Mouse (Mus musculus): ENCODE measurements around the gene Cdkl4. TPM values are rescaled to one million over a fixed set of nuclear protein-coding genes. Genes with fewer than 3 reads are reported as not detected.

The Cdkl4 gene
- polyA plus RNA-seq, 1 experiment from 2014 or later, result 7.3 TPM

- ATAC-seq (ENCODE audit: insufficient read depth, low FRiP score, low TSS enrichment), result no peak
- no peak overlapping the region for H3K4me3 ChIP-seq (ENCODE audit: low read depth, low read length)
- no peaks in the 10 kb centered on the region for H3K36me3 ChIP-seq (ENCODE audit: control insufficient read depth, insufficient read depth, low read length)
- H3K27me3 ChIP-seq (ENCODE audit: control insufficient read depth, insufficient read depth, low read length), result no peaks in the 10 kb centered on the region
- DNase-seq (ENCODE audit: low spot score), result no peak
- H3K9me3 ChIP-seq (ENCODE audit: control insufficient read depth, low read length), result no peaks in the 10 kb centered on the region
- no peak overlapping the region for H3K27ac ChIP-seq (ENCODE audit: low read depth, low read length)
- 90% methylated on average over 9 of the region's 9 CpGs for WGBS
- H3K4me2 ChIP-seq (ENCODE audit: low read depth), result no peak overlapping the region
- no peak overlapping the region for H3K9ac ChIP-seq (ENCODE audit: low read length)
- H3K4me1 ChIP-seq (ENCODE audit: control insufficient read depth, insufficient read depth, low read length), result no peaks in the 10 kb centered on the region
Measured at GRCm38 (mm10) chr17:80515956-80516355, 61.7 kb downstream of the Cdkl4 start.

GRCm38 (mm10) chr17:80515513-80515912 is 62.1 kb downstream of the Cdkl4 start:
- Histone ChIP-seq H3K9me3 (ENCODE audit: control insufficient read depth, low read length) (no peaks in the 10 kb centered on the region), H3K27me3 (ENCODE audit: control insufficient read depth, insufficient read depth, low read length) (no peaks in the 10 kb centered on the region), H3K9ac (ENCODE audit: low read length) (no peak overlapping the region), H3K27ac (ENCODE audit: low read depth, low read length) (no peak overlapping the region), H3K36me3 (ENCODE audit: control insufficient read depth, insufficient read depth, low read length) (no peaks in the 10 kb centered on the region), H3K4me1 (ENCODE audit: control insufficient read depth, insufficient read depth, low read length) (no peaks in the 10 kb centered on the region), H3K4me2 (ENCODE audit: low read depth) (no peak overlapping the region), H3K4me3 (ENCODE audit: low read depth, low read length) (no peak overlapping the region)
- DNase-seq (ENCODE audit: low spot score) (no peak), ATAC-seq (ENCODE audit: insufficient read depth, low FRiP score, low TSS enrichment) (no peak)
- WGBS, result 88% methylated on average over 7 of the region's 7 CpGs

GRCm38 (mm10) chr17:80513766-80514165 is 63.8 kb downstream of the Cdkl4 start:
- no peaks in the 10 kb centered on the region for H3K27me3 ChIP-seq (ENCODE audit: control insufficient read depth, insufficient read depth, low read length)
- WGBS, result 80% methylated on average over 8 of the region's 8 CpGs

GRCm38 (mm10) chr17:80510459-80510855 is 67.2 kb downstream of the Cdkl4 start:
- 85% methylated on average over 3 of the region's 3 CpGs for WGBS
- ATAC-seq (ENCODE audit: insufficient read depth, low FRiP score, low TSS enrichment) (no peak), DNase-seq (ENCODE audit: low spot score) (no peak)
- Histone ChIP-seq H3K9me3 (ENCODE audit: control insufficient read depth, low read length) (no peaks in the 10 kb centered on the region), H3K9ac (ENCODE audit: low read length) (no peak overlapping the region), H3K4me2 (ENCODE audit: low read depth) (no peak overlapping the region), H3K4me3 (ENCODE audit: low read depth, low read length) (no peak overlapping the region), H3K27ac (ENCODE audit: low read depth, low read length) (no peak overlapping the region), H3K36me3 (ENCODE audit: control insufficient read depth, insufficient read depth, low read length) (no peaks in the 10 kb centered on the region), H3K27me3 (ENCODE audit: control insufficient read depth, insufficient read depth, low read length) (no peaks in the 10 kb centered on the region), H3K4me1 (ENCODE audit: control insufficient read depth, insufficient read depth, low read length) (no peaks in the 10 kb centered on the region)

More at GRCm38 (mm10) chr17:80513766-80514165, 63.8 kb downstream of the Cdkl4 start:
- DNase-seq (ENCODE audit: low spot score) (no peak), ATAC-seq (ENCODE audit: insufficient read depth, low FRiP score, low TSS enrichment) (no peak)
- H3K9ac ChIP-seq (ENCODE audit: low read length), result no peak overlapping the region
- no peaks in the 10 kb centered on the region for H3K9me3 ChIP-seq (ENCODE audit: control insufficient read depth, low read length)
- H3K4me1 ChIP-seq (ENCODE audit: control insufficient read depth, insufficient read depth, low read length), result no peaks in the 10 kb centered on the region
- H3K36me3 ChIP-seq (ENCODE audit: control insufficient read depth, insufficient read depth, low read length), result no peaks in the 10 kb centered on the region
- H3K4me3 ChIP-seq (ENCODE audit: low read depth, low read length), result no peak overlapping the region
- H3K4me2 ChIP-seq (ENCODE audit: low read depth), result no peak overlapping the region
- H3K27ac ChIP-seq (ENCODE audit: low read depth, low read length), result no peak overlapping the region

DNA sequence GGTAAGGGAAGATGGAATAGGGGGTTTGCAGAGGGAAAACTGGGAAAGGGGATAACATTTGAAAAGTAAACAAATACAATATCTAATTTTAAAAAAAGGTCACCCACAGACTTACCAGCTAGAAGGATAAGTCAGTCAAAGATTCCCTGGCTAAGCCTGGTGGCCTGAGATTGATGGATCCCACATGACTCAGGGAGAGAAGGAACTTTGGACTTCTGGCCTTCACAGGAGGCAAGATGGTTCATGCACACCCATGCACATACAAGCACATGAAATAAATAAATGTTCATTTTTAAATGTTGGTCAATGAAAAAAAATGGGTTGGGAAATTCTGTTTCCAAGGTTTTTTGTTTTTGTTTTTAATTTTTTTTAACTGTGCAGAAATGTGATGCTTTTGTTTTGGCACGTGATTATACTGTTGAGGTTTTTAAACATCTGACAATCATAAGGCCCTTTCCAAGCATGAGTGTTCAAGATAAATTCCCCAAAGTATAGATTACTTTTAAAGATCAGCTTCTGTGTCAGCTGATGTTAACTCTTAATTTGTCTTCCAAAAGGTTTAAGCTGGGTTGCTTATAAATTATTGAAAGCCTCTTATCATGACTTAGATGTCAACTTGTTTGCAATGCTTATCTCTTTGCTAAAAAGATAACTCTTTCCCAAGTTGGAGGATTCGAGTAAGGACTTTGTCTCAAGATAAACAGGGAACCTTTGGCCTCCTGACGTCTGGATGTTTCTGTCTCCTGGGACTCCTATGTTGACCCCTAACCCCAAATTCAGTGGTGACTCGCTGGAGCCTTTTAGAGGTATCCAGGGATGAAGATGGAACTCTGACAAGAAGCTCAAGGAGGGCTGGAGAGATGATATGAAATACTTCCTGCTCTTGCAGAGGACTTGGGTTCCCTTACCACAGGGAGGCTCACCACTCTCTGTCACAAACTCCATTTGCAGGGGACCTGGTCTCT is 67.8 kb downstream of the Cdkl4 start:
- DNase-seq (ENCODE audit: low spot score), result no peak
- WGBS, result 68% methylated on average over 4 of the region's 4 CpGs
- H3K4me2 ChIP-seq (ENCODE audit: low read depth), result no peak overlapping the region

GRCm38 (mm10) chr17:80505766-80506165 is 71.8 kb downstream of the Cdkl4 start:
- Histone ChIP-seq H3K9me3 (ENCODE audit: control insufficient read depth, low read length) (no peaks in the 10 kb centered on the region), H3K27ac (ENCODE audit: low read depth, low read length) (no peak overlapping the region), H3K4me2 (ENCODE audit: low read depth) (no peak overlapping the region), H3K4me1 (ENCODE audit: control insufficient read depth, insufficient read depth, low read length) (no peaks in the 10 kb centered on the region), H3K36me3 (ENCODE audit: control insufficient read depth, insufficient read depth, low read length) (no peaks in the 10 kb centered on the region), H3K27me3 (ENCODE audit: control insufficient read depth, insufficient read depth, low read length) (no peaks in the 10 kb centered on the region), H3K9ac (ENCODE audit: low read length) (no peak overlapping the region), H3K4me3 (ENCODE audit: low read depth, low read length) (no peak overlapping the region)
- 82% methylated on average over 6 of the region's 6 CpGs for WGBS
- ATAC-seq (ENCODE audit: insufficient read depth, low FRiP score, low TSS enrichment), result no peak
- DNase-seq (ENCODE audit: low spot score), result no peak

More for the DNA sequence above, 67.8 kb downstream of the Cdkl4 start:
- H3K4me3 ChIP-seq (ENCODE audit: low read depth, low read length), result no peak overlapping the region
- H3K27me3 ChIP-seq (ENCODE audit: control insufficient read depth, insufficient read depth, low read length), result no peaks in the 10 kb centered on the region
- no peaks in the 10 kb centered on the region for H3K4me1 ChIP-seq (ENCODE audit: control insufficient read depth, insufficient read depth, low read length)
- no peak overlapping the region for H3K27ac ChIP-seq (ENCODE audit: low read depth, low read length)
- H3K9ac ChIP-seq (ENCODE audit: low read length), result no peak overlapping the region
- no peaks in the 10 kb centered on the region for H3K36me3 ChIP-seq (ENCODE audit: control insufficient read depth, insufficient read depth, low read length)
- H3K9me3 ChIP-seq (ENCODE audit: control insufficient read depth, low read length), result no peaks in the 10 kb centered on the region
- no peak for ATAC-seq (ENCODE audit: insufficient read depth, low FRiP score, low TSS enrichment)

GRCm38 (mm10) chr17:80505342-80505741 is 72.3 kb downstream of the Cdkl4 start:
- ATAC-seq (ENCODE audit: insufficient read depth, low FRiP score, low TSS enrichment) (no peak), DNase-seq (ENCODE audit: low spot score) (no peak)
- Histone ChIP-seq H3K27me3 (ENCODE audit: control insufficient read depth, insufficient read depth, low read length) (no peaks in the 10 kb centered on the region), H3K4me3 (ENCODE audit: low read depth, low read length) (no peak overlapping the region), H3K27ac (ENCODE audit: low read depth, low read length) (no peak overlapping the region), H3K4me2 (ENCODE audit: low read depth) (no peak overlapping the region), H3K9ac (ENCODE audit: low read length) (no peak overlapping the region), H3K4me1 (ENCODE audit: control insufficient read depth, insufficient read depth, low read length) (no peaks in the 10 kb centered on the region), H3K36me3 (ENCODE audit: control insufficient read depth, insufficient read depth, low read length) (no peaks in the 10 kb centered on the region), H3K9me3 (ENCODE audit: control insufficient read depth, low read length) (no peaks in the 10 kb centered on the region)
- WGBS, result 86% methylated on average over 4 of the region's 4 CpGs

DNA sequence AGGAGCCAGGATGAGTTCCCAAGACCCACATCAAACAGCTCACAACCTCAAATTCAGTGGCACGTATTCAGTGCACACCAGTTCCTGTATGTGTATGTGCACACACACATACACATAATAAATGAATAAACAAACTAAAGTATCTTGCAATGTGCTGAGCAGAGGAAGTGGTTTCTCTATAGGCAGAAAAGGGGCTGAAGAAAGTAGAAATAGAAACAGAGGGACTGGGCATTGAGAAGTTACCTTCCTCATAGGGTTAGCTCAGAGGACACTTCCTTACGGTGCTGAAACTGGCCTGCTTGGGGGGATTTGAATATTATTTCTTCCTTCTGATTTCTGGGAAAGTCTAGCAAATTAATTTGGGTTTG is 75.8 kb downstream of the Cdkl4 start:
- H3K36me3 ChIP-seq (ENCODE audit: control insufficient read depth, insufficient read depth, low read length), result no peaks in the 10 kb centered on the region
- 87% methylated on average over 2 of the region's 2 CpGs for WGBS

More for the DNA sequence above, 75.8 kb downstream of the Cdkl4 start:
- H3K4me2 ChIP-seq (ENCODE audit: low read depth), result no peak overlapping the region
- DNase-seq (ENCODE audit: low spot score) (no peak), ATAC-seq (ENCODE audit: insufficient read depth, low FRiP score, low TSS enrichment) (no peak)
- H3K4me3 ChIP-seq (ENCODE audit: low read depth, low read length), result no peak overlapping the region
- H3K9me3 ChIP-seq (ENCODE audit: control insufficient read depth, low read length), result no peaks in the 10 kb centered on the region
- no peaks in the 10 kb centered on the region for H3K4me1 ChIP-seq (ENCODE audit: control insufficient read depth, insufficient read depth, low read length)
- H3K9ac ChIP-seq (ENCODE audit: low read length), result no peak overlapping the region
- H3K27me3 ChIP-seq (ENCODE audit: control insufficient read depth, insufficient read depth, low read length), result no peaks in the 10 kb centered on the region
- H3K27ac ChIP-seq (ENCODE audit: low read depth, low read length), result no peak overlapping the region

Measured in neural tube, embryonic 11.5 days (tissue).